Mouse (Mus musculus) retina, postnatal 7 days (tissue): Measurements from ENCODE around the gene Dnmt3a.

Source experiments
- DNase-seq: peaks from one replicate; pipeline ENCODE4 v3.0.0-alpha.2; 2012; ENCODE audit warnings: low read depth, low spot score

Gene Dnmt3a

DNA sequence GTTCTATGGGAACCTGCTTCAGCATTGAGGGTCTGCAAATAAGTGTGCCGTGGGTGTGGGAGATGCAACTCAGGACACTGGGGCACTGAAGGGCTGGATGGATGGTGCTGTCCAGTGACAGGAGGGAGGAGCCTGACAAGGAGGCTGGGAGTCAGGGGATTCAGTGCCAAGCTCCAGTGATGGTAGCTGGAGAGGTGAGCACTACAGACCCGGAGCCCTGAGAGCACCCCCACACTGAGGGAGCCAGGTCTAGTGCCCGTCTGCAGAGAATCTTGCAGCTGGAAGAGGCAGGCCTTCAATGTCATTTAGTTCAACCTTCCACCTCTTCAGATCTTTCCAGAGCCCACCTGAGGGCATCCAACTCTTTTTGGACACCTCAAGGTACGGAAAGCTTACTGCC, at the start of gene Dnmt3a:
Gene Dnmt3a (plus strand): TSS at position 156 of the 400 bp plus-strand sequence.
- DNase-seq: no peak

DNA sequence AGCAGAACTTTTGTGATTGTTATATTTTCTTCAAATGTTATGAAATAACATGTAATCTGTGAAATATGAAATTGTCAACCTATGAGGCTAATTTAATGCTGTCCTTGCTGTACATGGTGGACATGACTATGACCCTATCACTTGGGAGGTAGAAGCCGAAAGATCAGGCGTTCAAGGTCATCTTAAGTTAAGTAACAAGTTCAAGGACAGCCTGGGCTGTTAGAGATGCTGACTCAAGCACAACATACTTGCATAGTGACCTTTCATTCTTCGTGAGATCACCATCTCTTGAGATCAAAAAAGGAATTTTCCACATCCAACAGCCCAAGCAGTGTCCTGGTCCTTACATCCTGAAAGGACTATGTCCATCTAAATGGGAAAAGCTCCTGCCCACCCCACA, 49.6 kb upstream of the Dnmt3a start:
- DNase-seq: no peak

DNA sequence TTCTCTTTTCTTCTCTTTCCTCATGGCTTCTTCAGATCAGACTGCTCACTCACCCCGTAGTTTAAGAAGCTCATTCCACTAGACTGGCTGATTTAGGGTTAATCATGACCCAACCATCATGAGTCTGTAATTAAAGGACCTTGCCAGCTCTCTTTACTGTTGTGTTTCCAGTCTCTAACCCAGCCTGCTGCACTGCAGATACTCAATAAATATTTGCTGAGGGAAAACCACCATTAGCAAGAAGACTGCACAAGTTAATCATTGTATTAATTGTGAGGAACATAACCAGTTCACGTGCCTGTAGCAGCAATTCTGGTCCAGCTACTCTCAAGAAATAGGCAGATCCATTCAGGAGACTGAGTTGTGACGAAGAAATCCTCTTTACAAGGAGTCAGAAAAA, 47.7 kb upstream of the Dnmt3a start:
- DNase-seq: no peak

DNA sequence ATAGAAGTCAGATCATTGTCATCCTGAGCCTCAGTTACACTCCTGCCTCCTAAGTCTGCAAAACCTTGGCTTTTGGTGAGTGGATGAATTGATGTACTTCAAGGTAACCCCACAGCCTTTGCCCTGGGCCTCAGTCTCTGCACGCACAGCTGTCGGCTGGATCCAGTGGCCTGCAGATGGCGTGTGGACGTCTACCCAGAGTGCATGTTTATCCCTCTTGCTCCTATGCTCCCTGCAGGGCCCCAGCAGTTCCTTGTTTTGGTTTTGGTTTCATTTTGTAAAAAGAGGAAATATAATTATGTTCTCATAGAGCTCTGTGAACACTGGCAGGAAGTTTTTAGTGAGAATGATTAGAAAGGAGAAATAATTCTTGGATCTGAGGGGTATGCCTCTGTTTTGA, 46.4 kb upstream of the Dnmt3a start:
- DNase-seq: no peak

DNA sequence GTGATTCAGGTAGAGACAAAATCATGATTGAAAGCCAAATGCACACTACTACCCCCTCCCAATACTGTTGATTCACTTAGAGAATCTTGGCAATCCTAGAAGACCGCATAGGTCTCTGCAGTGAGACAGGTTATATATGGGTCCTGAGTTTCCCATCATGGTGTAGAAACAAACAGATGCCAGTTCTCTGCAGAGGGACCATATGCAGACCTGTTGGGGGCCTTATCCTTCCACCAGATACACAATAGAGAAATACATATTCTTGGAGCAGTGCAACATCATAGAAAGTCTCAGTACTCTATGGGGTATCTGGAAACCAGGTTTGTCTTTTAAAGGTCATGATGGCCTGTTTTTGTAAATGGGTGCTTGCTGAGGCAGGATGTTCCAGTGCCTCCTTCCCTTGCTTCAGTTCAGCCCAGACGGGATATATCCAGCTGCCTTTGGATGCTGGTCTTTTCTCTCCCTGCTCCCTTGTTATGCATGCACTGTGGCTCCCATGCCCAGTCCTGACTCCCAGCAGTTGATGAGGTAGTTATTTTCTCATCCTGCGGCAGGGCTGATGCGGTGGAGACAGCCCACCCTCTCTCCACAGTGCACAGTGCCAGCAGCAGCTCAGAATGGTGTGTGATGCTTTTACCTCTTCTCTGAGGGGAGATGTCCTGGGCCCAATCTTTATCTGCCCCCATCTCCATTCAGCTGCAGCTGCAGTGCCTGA, 44.8 kb upstream of the Dnmt3a start:
- no peak for DNase-seq

DNA sequence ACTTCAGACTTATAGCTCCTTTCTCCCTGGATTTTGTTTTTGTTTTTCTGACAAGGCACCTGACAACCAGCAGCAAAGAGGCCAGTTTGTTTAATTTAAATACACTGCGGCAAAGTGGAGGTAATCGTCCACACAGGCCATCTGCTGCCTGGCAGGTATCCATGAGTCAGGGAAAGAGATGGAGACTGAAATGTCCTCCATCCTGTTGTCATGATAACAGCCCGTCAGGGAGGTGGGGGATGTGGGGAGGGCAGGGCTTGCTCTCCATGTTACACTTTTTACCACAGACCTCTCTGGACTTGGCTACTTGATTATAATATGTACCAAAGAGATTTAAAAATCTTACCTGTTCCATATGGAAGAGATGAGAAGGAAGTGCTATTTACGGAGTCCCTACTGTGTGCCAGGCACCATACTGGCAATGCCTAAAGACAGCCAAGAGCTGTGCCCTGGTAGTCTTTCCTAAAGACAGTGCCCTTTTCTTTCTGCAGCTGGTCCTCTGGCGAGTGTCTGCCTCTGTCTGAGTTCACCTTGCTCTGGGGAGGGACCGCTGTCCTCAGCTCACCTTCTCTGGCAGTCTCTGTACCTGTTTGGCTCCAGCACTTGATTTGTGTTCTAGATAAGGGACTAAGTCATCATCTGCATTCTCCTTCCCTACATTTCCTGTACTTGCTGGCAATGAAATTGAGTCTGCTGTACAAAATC, 44.1 kb upstream of the Dnmt3a start:
- DNase-seq: no peak

DNA sequence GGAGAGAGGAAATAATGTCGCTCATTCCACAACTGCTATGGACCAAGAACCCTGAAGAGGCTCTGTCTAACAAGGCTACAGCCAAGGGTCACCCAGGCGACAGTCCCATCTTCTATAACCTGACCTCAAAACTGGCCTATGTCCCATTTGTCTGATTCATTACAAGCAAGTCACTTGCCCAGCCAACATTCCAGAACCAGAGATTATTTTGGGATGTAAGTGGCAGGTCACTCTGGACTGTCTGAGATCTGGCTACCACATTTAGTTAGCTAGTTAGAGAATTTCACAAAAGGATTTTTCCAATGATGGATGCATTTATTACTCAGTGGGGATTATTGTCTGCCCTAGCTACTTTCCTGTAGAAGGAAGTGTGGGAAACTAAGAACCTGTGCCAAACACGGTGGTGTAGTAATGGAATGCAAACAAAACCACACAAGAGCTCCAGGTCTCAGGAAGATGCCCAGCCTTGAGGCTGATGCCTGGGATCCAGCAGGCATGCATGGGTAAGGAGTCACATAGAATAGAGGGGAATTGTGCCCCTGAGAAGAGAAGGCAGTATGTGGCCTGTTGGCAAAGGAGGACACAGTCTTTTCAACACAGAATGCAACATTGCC, 41.5 kb upstream of the Dnmt3a start:
- no peak for DNase-seq

DNA sequence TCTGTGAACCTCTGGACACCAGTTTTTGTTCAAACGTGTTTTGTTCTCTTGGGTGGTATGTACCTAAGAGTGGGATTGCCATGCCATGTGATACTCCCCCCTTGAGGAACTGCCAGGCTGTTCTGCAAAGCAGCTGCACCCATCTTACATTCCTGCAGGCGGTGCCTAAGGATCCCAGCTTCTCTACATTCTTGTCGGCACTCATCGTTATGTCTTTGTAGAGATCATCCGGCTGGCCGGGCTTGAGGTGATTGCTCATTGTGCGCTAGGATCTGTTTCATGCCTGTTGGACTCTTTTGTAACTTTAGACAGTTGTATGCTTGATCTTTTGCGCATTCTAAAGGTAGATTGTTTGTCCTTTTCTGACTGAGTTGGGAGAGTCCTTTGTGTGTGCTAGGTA, 38.4 kb upstream of the Dnmt3a start:
- DNase-seq: no peak

DNA sequence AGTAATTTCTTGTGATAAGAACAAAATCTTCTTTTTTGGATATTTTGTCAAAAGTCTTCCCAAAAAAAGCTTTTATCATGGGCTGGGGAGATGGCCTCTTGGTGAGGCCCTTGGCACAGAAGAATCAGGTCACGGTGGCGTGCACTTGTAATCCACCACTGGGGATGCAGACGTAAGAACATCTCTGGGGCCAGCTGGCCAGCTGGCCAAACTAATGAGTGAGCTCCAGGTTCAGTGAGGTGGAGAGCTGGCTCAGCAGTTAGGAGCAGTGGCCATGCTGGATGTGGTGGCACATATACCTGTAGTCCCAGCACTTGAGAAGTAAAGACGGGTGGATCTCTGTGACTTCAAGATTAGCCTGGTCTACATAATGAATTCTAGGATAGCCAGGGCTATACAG, 37.4 kb upstream of the Dnmt3a start:
- no peak for DNase-seq

DNA sequence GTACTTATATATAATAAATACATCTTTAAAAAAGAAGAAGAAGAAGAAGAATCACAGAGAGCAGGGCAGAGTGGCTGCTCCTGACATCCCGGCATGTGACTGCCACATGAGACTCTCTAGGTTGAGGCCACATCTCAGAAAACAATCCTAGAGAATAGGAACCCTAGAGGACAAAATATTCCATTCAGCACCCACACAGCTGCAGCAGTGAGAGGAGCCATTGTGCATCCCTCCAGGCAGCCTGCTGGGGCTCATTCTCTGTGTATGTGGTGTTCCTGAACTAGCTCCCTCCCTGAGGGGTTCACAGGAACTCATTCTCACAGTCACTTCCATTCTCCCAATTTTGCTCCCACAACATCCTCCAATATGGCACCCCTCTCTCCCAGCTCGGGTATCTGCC, 35.3 kb upstream of the Dnmt3a start:
- DNase-seq: no peak

DNA sequence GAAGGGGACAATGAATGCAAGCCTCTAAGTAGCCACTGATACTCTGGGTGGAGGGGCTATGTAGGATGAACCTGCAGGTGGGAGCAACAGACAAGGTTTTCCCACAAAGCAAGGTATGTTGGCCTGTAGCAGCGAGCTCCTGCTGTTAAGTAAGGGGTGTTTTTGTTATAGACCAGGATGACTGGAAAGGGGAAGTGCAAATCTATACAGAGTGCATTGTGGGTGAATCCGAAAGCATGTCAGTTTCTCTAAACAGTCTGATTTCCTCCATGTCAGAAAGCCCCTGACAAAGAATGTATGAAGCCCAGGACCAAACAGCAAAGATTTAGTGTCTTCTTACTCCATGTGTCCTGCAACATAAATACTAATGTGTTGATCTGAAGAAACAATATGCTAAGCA, 34.7 kb upstream of the Dnmt3a start:
- no peak for DNase-seq

DNA sequence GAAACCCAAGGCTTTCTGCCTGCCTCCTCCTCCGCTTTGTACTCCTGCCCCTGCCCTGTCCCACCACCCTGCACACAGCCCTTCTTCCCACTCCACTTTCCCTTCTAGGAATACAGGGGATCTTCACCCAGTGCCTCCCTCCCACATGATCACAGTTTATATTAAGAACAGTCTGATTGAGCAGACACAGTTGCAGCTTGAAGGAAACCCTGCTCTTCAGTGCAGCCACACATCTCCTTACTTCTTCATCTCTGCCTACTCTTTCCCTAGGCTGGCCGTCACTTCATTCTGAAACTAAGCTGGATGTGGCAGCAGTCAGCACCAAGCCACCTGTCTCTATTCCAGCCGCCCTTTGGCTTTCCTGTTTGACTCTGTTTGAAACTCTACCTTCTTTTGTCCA, 32.2 kb upstream of the Dnmt3a start:
- DNase-seq: no peak

DNA sequence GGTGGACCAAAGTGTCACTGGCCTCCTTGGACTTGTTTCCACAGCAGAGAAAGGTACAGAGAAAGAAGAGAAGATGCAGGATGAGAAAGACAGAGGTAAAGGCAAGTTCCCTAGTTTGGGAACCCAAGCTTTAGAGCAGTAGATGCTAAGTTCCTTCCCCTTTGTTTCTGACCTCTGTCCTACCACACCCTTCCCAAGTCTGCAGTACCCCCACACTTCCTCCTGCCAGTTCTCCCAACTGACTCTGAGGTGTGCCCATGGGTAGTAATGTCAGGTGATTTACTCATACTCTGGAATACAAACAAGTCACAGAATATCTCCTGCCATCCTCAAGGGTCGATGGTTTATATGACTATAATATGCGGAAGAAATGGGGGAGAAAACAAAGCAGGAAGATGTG, 29.8 kb upstream of the Dnmt3a start:
- no peak for DNase-seq

DNA sequence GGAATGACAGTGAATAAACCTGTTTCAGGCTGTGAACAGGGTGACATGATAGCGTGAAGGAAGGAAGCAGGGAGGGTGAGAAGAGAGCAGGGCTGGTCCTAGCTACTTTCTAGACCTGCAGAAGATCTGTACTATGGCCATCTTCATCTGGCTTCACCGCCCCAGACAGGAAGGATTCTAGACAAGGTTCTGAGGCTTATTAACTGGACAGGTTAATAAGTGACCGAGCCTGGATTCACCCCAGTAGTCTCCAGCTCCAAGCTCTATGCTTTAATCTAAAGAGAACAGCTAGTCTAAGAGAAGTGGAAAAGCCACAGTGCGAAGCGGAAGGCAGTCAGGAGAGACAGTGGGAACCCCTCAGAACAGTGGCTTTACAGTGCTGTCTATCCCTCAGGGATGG, 28.1 kb upstream of the Dnmt3a start:
- DNase-seq: no peak

DNA sequence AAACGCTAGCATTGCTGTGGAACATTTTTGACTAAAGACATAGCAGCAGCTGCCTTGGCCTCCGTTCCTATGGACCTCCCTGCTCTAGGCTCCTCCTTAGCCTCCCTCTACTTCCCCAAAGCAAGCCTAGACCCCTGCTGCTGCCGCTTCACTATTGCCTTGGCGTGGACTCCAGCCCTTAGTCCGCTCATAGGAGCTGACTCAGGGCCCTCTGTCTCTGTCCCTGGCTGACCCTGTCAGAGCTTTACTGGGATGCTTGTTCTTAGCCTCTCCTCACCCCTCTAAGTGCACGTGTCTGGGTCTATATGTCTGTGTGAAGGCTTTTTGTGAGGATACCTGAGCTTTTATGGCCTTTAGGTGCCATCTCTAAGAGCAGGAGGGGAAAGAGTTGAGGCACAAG, 27.5 kb upstream of the Dnmt3a start:
- DNase-seq: no peak

DNA sequence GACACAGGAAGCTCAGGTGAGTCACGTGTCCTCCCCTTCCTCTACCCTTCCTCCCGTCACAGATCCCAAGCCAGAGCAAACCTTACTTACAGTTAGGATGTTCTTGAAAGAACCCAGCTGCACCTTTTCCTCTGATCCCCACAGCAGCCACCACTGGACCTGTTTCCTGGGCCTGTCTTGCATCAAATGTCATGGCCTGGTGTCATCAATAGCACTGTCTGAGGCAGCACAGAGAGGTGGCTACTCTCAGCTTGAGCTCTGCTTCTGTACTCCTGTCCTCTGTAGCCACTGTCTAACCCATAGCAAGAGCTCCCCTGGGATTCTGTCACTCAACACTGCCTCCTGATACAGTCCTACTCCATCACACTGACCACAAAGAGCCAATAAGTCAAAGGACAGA, 26.2 kb upstream of the Dnmt3a start:
- DNase-seq: no peak

DNA sequence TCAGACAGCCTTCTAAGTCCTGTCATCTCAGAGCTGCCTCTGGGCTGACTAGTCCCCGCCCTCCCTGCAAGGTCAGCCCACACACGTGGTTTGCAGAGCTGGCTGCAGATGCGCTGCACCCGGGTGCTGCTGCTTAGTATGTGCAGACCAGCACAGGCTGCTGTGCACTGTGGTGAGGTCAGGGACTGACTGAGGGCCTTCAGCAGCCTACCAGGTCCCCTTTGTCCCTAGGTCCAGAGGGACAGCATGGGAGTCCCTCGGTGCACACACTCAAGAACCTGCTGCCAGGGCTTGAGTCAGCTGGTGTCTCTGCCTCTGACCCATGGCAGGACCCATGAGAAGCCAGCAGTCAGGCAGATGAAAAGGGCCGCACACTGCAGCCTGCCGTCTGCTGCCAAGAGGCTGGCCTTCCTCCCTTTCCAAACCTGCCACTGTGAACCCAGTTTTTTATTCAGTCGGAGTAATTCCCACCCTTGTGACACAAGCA, 25.4 kb upstream of the Dnmt3a start:
- DNase-seq: no peak

DNA sequence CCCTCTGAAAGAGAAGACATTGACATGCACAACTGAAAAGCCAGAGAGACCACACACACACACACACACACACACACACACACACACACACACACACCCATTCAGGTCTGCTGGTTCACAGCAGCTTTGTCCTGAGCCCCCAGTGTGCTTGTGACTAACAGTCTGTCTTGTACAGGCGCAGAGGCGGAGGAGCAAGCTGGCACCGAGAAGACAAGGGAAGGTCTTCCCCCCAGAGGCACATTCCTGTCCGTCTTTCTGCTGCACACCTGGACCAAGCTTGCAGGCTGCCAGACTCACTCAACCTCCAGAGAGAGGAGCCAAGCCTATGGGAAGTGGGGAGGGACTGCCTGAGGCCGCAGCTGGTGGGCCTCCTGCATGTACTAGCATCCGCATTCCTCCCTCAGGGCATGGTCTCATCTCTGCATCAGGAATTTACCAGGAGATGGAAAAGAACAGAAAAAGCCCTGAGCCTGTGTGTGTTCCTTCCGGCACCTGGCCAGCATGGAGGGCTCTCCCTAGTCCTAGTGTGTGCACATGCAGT, 24.8 kb upstream of the Dnmt3a start:
- DNase-seq: no peak

DNA sequence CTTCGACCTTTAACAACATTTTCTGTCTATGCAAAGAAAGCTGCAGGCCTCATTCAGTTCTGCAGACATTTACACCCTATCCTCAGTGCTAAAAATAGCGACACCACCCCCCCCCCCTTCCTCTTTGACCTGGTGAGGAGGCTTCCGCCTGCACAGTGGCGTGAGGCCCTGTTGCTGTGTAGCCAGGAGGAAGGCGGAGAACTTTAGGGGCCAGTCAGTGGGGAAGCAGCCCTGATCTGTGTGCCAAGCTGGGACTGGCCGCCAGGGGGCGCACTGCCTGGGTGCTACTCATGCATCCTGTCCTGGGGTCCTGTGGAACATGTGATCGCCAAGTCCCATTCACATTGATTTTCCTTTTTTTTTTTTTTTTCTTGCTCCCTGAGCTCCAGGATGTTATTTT, 24.3 kb upstream of the Dnmt3a start:
- DNase-seq: peak; percentile 70

DNA sequence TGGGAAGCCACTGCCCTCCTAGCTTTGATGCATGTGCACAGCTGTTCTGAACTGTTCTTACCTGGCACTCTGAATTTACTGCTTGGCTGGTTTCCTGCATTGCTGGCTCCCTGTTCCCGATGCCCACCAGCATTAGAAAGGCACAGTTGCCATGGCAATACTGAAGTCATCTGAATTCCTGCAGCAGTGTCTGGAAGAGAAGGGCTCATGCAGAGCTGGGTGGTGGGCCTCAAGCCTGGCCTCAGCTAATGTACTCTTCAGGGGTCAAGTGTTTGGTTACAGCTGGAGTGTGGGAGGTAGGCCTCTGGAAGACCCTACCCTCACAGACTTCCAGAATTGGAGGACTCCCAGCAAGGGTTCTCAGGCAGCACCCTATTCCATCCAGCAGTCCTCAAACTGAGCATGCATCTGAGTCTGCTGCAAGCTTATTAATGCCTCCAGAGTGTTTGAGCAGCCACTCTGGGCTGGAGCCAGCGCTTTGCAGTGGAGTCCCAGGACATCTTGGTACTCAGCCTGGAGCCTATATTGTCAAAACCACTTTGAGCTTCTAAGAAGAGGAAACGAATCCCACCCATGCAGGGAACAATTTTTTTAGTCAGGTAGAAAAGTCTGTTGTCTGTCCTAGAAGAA, 22.5 kb upstream of the Dnmt3a start:
- no peak for DNase-seq

DNA sequence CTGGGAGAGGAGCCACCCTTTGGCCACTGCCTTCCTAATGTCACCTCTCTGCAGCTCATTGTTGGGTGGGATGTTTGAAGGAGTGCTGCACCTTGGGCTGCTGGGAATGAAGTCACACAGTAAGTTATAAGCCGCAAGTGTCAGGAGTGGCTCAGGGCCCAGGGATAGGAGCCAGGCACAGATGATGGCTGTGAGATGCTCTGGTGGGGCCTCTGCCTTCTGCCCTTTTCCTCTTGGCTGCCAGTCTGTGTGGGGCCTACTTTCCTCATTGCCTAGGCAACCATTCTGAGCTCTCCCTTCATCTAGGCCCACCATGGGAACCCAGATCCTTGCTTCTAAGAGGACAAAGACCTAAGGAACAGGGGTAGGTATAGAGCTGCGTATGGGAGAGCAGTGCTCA, 21.5 kb upstream of the Dnmt3a start:
- no peak for DNase-seq

DNA sequence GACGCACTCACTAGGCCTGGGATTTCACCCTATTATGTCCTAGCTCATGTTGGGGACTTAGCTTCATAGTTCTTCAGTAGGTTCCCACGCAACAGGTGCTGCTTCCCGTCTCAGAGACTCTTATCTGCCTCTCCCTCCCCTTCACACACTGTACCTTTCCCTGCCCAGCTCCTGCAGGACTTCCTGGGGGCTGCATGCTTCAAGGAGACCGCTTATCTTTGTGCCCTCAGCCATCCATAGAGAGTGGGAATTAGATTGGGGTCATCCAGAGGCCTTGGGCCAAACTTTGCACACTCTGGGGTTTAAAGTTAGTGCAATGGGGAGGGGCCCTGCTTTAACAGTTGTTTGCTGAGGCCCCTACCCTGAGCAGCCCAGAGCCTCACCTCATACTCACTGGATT, 21.1 kb upstream of the Dnmt3a start:
- DNase-seq: no peak
